Mouse (Mus musculus): ENCODE data around the gene Tbc1d13. TPM values are rescaled to one million over a fixed set of nuclear protein-coding genes. Genes with fewer than 3 reads are reported as not detected.

The Tbc1d13 gene
- polyA plus RNA-seq, 1 experiment from 2014 or later = 3.7 TPM

DNA sequence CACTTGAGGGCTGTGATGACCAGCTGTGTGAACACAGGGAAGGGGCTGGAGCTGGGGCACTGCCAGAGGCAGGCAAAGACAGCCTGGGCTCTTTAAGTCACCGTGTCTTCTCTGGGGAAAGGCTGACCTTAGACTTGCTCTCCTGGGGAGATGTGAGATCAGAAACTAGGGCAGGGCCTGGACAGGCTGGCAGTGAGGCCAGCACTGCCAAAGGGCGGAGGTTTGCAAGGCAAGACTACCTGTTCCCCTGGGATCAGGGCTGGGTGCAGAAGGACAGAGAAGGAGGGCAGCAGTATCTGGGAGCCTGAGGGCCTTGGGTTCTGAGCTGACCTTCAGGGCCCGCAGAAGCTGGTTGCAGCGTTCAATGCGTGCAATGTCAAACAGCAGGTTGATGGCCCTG, 25.9 kb upstream of the Tbc1d13 start:
- no peak for ATAC-seq (ENCODE audit: low read depth)
- no peaks in the 10 kb centered on the region for H3K27me3 ChIP-seq
- peaks cover 37% of the 10 kb centered on the region for H3K4me1 ChIP-seq (replicated peaks)
- no peak overlapping the region for H3K4me2 ChIP-seq
- no peaks in the 10 kb centered on the region for H3K9me3 ChIP-seq (replicated peaks)
- H3K4me3 ChIP-seq (replicated peaks) = no peak overlapping the region
- 86% methylated on average over 5 of the region's 5 CpGs for WGBS (ENCODE audit: insufficient replicate concordance)
- no peak overlapping the region for H3K9ac ChIP-seq
- H3K27ac ChIP-seq = no peak overlapping the region
- no peak for DNase-seq
- H3K36me3 ChIP-seq = peaks cover 44% of the 10 kb centered on the region

DNA sequence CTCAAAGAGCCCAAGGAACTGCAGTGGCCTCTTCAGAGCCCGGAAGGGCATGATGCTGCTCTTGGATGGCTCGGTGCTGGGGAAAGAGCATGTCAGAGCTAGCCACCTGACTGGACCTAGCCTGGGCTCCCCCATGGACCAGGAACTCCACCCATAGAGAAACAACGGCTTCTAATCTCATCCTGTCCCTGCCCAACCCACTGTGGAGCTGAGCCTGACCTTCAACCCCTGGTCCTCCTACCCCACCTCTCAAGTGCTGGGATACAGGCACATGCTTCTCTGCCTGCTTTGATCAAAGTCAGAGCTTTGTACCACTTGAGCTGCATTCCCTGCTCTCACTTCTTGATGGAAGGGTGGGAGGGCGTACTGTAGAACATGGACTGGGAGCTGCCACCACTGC, 25.3 kb upstream of the Tbc1d13 start:
- Histone ChIP-seq H3K9me3 (replicated peaks) (no peaks in the 10 kb centered on the region), H3K4me1 (replicated peaks) (peaks cover 43% of the 10 kb centered on the region), H3K4me2 (no peak overlapping the region), H3K27me3 (no peaks in the 10 kb centered on the region), H3K4me3 (replicated peaks) (no peak overlapping the region), H3K27ac (no peak overlapping the region), H3K36me3 (peaks cover 44% of the 10 kb centered on the region), H3K9ac (no peak overlapping the region)
- 68% methylated on average over 4 of the region's 4 CpGs for whole genome bisulfite sequencing (ENCODE audit: insufficient replicate concordance)
- no peak for ATAC-seq (ENCODE audit: low read depth)
- no peak for DNase-seq

DNA sequence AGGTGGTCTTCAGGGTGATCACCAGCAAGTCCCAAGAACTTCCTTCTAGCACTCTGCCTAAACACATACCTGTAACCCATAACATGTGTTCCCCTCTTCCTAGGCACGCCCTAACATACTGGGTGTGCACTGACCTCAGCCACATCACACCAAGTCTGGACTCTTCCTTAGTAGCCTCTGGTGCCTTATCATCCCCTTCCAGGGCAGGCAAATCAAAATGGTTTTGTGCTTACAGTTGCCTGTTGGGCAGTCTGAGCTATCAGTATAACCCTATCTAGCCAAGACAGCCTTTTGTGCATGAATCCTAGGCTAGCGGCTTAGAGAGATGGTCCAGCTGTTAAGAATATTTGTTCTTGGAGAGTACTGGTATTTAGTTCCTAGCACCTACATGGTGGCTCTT, 22.0 kb upstream of the Tbc1d13 start:
- Histone ChIP-seq H3K27ac (peak overlapping the region; percentile 31; the same call in 1 of the 2 replicates), H3K4me1 (replicated peaks) (peaks cover 47% of the 10 kb centered on the region), H3K27me3 (no peaks in the 10 kb centered on the region), H3K9me3 (replicated peaks) (no peaks in the 10 kb centered on the region), H3K9ac (no peak overlapping the region), H3K36me3 (peaks cover 40% of the 10 kb centered on the region), H3K4me2 (no peak overlapping the region), H3K4me3 (replicated peaks) (no peak overlapping the region)
- DNase-seq = peak; percentile 62
- peak; percentile 82 for ATAC-seq (ENCODE audit: low read depth)
- WGBS (ENCODE audit: insufficient replicate concordance) = 19% methylated on average over 2 of the region's 2 CpGs

DNA sequence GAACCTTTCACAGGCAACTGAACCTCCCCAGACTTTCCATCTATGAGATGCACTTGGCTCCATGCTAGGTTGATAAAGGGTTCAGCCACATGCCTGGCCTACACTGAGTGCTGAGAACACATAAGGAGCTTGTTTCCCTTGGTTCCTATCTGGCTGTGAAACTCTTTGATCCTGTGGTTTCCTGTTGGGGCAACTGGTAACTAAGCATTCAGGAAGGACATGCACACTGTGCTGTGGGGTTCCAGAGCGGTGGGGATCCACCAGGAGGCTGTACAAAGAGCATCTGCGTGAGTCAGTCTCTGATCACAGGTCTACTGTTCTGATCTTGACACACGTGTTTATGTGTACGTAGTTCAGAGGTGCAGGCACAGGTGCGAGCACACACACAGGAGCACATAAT, 21.0 kb upstream of the Tbc1d13 start:
- peaks cover 52% of the 10 kb centered on the region for H3K4me1 ChIP-seq (replicated peaks)
- H3K4me3 ChIP-seq (replicated peaks) = no peak overlapping the region
- no peaks in the 10 kb centered on the region for H3K9me3 ChIP-seq (replicated peaks)
- H3K27ac ChIP-seq = 0 out of 2 replicates have a peak overlapping the region, but pooled peaks have one; percentile 12
- peaks cover 35% of the 10 kb centered on the region for H3K36me3 ChIP-seq
- ATAC-seq (ENCODE audit: low read depth) (peak; percentile 13), DNase-seq (no peak)
- H3K4me2 ChIP-seq = no peak overlapping the region
- WGBS (ENCODE audit: insufficient replicate concordance) = 35% methylated on average over 5 of the region's 5 CpGs
- no peak overlapping the region for H3K9ac ChIP-seq
- no peaks in the 10 kb centered on the region for H3K27me3 ChIP-seq

DNA sequence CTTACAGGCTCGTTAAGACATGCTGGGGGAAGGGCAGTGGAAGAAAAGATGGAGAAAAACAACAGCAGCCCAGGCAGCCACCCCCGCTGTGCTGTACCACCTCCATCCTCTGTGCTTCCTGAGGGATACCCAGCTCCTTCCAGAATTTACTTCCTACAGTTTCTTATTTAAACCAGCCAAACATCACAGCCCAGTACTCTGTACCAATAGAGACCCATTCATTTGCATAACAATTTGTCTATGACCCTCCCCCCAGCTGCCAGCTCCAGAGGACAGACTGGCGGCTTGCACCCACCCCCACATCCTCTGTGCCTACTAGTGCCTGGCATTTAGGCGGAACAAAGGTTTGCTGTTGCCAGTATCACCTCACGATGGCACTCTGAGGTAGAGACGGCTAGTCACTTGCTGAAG, 13.9 kb upstream of the Tbc1d13 start:
- H3K9ac ChIP-seq = no peak overlapping the region
- H3K4me1 ChIP-seq (replicated peaks) = peaks cover 28% of the 10 kb centered on the region
- no peaks in the 10 kb centered on the region for H3K27me3 ChIP-seq
- H3K9me3 ChIP-seq (replicated peaks) = no peaks in the 10 kb centered on the region
- ATAC-seq (ENCODE audit: low read depth) (no peak), DNase-seq (no peak)
- WGBS (ENCODE audit: insufficient replicate concordance) = 63% methylated on average over 6 of the region's 6 CpGs
- 0 out of 2 replicates have a peak, but pooled peaks cover 5% of the 10 kb centered on the region for H3K36me3 ChIP-seq
- no peak overlapping the region for H3K27ac ChIP-seq
- H3K4me2 ChIP-seq = no peak overlapping the region
- H3K4me3 ChIP-seq (replicated peaks) = no peak overlapping the region

DNA sequence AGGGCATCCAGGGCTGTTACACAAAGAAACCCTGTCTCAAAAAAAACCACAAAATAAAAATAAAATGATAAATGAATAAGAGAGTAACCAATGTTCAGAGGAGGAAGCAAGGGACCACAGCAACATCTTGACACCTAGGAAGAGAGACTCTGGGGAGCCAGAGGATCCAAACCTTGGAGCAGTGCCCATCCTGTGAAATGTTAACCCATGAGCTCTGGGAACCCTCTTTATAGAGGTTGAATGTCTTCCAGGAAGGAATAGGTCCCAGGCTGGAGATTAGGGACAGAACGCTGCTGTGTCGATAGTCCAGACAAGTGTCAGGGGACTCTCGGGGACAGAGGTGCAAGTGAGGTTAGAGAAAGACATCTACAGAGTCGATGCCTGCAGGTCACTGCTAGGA, 13.3 kb upstream of the Tbc1d13 start:
- DNase-seq (no peak), ATAC-seq (ENCODE audit: low read depth) (no peak)
- 73% methylated on average over 4 of the region's 4 CpGs for WGBS (ENCODE audit: insufficient replicate concordance)
- Histone ChIP-seq H3K27ac (no peak overlapping the region), H3K4me2 (no peak overlapping the region), H3K36me3 (0 out of 2 replicates have a peak, but pooled peaks cover 2% of the 10 kb centered on the region), H3K4me1 (replicated peaks) (peaks cover 34% of the 10 kb centered on the region), H3K9me3 (replicated peaks) (no peaks in the 10 kb centered on the region), H3K9ac (no peak overlapping the region), H3K4me3 (replicated peaks) (no peak overlapping the region), H3K27me3 (no peaks in the 10 kb centered on the region)

DNA sequence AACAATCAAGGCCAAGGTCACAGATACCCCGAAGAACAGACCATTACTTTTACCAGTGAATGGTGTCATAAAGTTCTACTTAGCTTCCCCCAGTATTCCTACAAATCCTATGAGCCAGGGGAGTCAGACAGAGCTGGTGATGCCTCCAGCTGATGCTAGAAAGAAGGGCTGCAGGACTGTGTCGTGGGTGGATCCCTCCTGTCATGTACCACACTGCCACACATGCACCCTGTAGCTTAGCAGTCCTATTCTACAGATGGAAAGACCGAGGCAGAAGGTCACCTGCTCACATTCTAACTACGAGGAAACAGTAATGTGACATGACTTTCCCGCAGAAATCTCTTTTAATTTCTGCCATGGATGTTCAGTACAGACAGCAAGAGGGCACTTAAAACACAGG, 10.8 kb upstream of the Tbc1d13 start:
- Histone ChIP-seq H3K27me3 (no peaks in the 10 kb centered on the region), H3K9ac (no peak overlapping the region), H3K36me3 (0 out of 2 replicates have a peak, but pooled peaks cover 2% of the 10 kb centered on the region), H3K4me3 (replicated peaks) (no peak overlapping the region), H3K4me2 (peak overlapping the region; percentile 95; the same call in 1 of the 2 replicates), H3K9me3 (replicated peaks) (no peaks in the 10 kb centered on the region), H3K4me1 (replicated peaks) (peaks cover 28% of the 10 kb centered on the region), H3K27ac (no peak overlapping the region)
- DNase-seq = no peak
- WGBS (ENCODE audit: insufficient replicate concordance) = 75% methylated on average over 5 of the region's 5 CpGs
- ATAC-seq (ENCODE audit: low read depth) = no peak

DNA sequence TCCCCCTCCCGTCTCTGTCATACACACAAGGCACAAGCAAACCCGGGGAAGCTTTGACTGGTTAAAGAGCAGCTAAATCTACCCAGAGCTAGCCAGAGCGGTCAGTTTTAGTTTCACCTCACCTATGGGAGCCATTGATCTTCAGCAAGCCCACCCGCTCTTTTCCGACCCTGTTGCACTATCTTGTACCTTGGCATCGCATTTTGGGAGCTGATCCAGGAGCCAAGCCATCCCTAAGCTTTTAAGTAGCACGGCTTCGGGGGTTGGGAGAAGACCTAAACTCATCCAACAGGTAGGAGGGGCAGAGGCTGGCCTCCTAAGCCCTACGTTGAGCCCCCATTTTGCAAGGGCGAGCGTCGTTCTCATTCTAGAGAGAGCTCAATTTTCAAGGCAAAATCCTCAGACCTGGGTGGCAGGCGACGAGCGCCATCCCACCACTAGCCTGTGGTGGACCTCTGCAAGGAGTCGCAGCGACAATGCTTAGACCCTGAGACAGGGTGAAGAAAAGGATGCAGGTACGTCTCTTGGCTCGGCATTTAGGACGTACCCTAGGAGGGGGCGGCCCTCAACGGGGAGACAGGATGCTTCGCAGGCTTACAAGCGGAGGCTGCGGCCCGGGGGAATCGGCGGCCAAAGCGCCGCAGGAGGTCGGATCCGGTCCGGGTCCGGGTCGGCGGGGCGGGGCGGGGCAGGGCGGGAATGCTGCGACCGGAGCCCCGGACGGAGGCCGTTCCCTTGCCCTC, 9.6 kb upstream of the Tbc1d13 start:
- Histone ChIP-seq H3K4me3 (replicated peaks) (peak overlapping the region; percentile 91), H3K9ac (peak overlapping the region; percentile 89), H3K9me3 (replicated peaks) (no peaks in the 10 kb centered on the region), H3K36me3 (0 out of 2 replicates have a peak, but pooled peaks cover 2% of the 10 kb centered on the region), H3K27ac (peak overlapping the region; percentile 92), H3K4me2 (peak overlapping the region; percentile 95), H3K4me1 (replicated peaks) (peaks cover 28% of the 10 kb centered on the region), H3K27me3 (no peaks in the 10 kb centered on the region)
- no peak; the same call in none of the 2 replicates for ATAC-seq (ENCODE audit: low read depth)
- DNase-seq = no peak
- WGBS (ENCODE audit: insufficient replicate concordance) = 2% methylated on average over 44 of the region's 44 CpGs

DNA sequence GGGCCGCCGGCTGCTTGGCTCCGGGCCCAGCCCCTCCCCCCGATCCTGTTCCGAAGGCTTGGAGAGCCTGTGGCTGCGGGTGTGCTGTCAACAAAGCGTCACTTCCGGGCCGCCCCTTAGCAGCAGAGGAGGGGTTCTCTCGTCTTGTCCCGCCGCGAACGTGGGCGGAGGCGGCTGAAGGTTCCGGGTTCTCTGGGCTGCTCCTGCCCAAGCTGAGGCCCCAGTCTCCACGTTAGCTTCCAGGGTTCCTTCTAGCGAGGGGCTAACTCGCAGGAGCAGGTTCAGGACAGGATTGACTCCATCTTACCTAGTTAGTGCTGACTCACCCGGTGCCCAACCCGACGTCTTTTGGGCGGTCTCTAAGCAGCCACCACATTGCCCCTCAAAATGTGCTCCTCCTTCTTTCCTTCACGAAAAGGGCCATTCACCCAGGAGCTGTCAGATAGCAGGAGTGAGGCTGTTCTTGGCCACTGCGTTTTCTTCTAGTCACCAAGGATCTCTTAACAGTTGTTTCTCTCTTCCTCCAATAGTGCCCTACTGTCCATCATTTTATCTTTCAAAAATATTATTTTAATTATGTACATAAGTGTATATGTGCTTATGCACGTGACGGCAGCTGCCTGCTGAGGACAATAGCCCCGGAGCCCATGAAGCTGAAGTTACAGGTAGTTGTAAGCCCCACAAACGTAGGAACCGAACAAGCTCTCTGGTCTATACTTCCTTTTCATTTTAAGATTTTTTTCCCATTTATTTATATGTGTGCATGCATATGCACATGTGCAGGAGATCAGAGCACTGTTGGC, 8.9 kb upstream of the Tbc1d13 start, which contains the start of gene Zer1:
TSS of gene Zer1 (minus strand) at position 114 of the 803 bp plus-strand sequence.
- peak; percentile 98 for ATAC-seq (ENCODE audit: low read depth)
- peak within 1 kb of the TSS; percentile 92 for H3K27ac ChIP-seq
- 11% methylated on average over 31 of the region's 31 CpGs for WGBS (ENCODE audit: insufficient replicate concordance)
- no peaks in the 10 kb centered on the region for H3K27me3 ChIP-seq
- peak within 1 kb of the TSS; percentile 89 for H3K9ac ChIP-seq
- H3K4me2 ChIP-seq = peak within 1 kb of the TSS; percentile 95
- peak within 1 kb of the TSS; percentile 91 for H3K4me3 ChIP-seq (replicated peaks)
- no peaks in the 10 kb centered on the region for H3K9me3 ChIP-seq (replicated peaks)
- DNase-seq = peak; percentile 88
- 0 out of 2 replicates have a peak, but pooled peaks cover 2% of the 10 kb centered on the region for H3K36me3 ChIP-seq
- peaks cover 30% of the 10 kb centered on the region for H3K4me1 ChIP-seq (replicated peaks)

DNA sequence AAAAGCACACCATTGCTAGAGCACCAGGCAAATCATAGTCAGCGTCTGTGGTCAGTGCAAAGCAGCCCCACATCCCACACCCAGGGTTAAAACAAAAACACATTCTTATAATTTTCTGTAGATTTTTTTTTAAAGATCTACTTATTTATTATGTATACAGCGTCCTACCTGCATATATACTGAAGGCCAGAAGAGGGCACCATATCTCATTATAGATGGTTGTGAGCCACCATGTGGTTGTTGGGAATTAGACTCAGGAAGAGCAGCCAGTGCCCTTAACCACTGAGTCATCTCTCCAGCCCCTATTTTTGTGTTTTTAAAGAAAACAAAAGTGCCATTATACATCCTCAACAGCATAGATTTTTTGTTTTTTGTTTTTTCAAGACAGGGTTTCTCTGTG, 4.8 kb upstream of the Tbc1d13 start:
- no peak overlapping the region for H3K4me3 ChIP-seq (replicated peaks)
- H3K4me2 ChIP-seq = no peak overlapping the region
- H3K9ac ChIP-seq = no peak overlapping the region
- WGBS (ENCODE audit: insufficient replicate concordance) = 28% methylated on average over 2 of the region's 2 CpGs
- H3K4me1 ChIP-seq (replicated peaks) = peaks cover 30% of the 10 kb centered on the region
- H3K36me3 ChIP-seq = no peaks in the 10 kb centered on the region
- H3K27ac ChIP-seq = no peak overlapping the region
- ATAC-seq (ENCODE audit: low read depth) = no peak
- DNase-seq = no peak
- no peaks in the 10 kb centered on the region for H3K27me3 ChIP-seq
- no peaks in the 10 kb centered on the region for H3K9me3 ChIP-seq (replicated peaks)

DNA sequence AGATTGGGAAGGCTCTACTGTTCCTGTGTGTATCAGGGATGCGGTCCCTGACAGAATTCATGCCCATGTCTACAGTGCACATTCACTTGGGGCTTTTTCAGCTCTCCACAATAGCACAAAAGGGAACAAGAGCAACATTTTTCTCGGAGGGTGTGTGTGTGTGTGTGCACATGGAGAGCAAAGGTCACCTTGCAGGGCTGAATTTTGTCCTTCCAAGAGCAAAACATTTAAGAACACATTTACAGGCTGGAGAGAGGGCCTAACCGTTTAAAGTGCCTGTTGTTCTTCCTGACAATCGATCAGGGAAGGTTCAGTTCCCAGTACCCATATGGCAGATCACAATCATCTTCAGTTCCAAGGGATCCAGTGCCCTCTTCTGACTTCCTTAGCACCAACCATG, 3.4 kb upstream of the Tbc1d13 start:
- Histone ChIP-seq H3K9ac (no peak overlapping the region), H3K4me1 (replicated peaks) (peaks cover 34% of the 10 kb centered on the region), H3K9me3 (replicated peaks) (no peaks in the 10 kb centered on the region), H3K36me3 (no peaks in the 10 kb centered on the region), H3K4me3 (replicated peaks) (no peak overlapping the region), H3K27ac (no peak overlapping the region), H3K27me3 (no peaks in the 10 kb centered on the region), H3K4me2 (no peak overlapping the region)
- DNase-seq (no peak), ATAC-seq (ENCODE audit: low read depth) (no peak)
- 75% methylated on average over 4 of the region's 4 CpGs for WGBS (ENCODE audit: insufficient replicate concordance)
